Mouse (Mus musculus) neural tube, embryonic 15.5 days (tissue): ENCODE results near the gene Gm43518. TPM values are rescaled to one million over a fixed set of nuclear protein-coding genes. Genes with fewer than 3 reads are reported as not detected.

Source experiments
- ATAC-seq: fragments of 200-750 bp; cut with Nextera tagmentation; 2 replicates; pipeline ENCODE4 v1.8.0; 2017; ENCODE audit warnings: mild to moderate bottlenecking, moderate TSS enrichment, moderate library complexity; ENCODE audit not compliant: low FRiP score
- H3K27ac ChIP-seq: fragments of 300-500 bp; sonication (generic); replicated peaks from 2 replicates; pipeline ENCODE4 v1.5.1; 2015; ENCODE audit warnings: mild to moderate bottlenecking, inconsistent platforms
- H3K27me3 ChIP-seq: fragments of 300-500 bp; sonication (generic); replicated peaks from 2 replicates; pipeline ENCODE4 v1.6.1; 2015; ENCODE audit warnings: inconsistent platforms
- H3K36me3 ChIP-seq: fragments of 300-500 bp; sonication (generic); 2 replicates; pipeline ENCODE4 v1.6.1; 2015; ENCODE audit warnings: inconsistent platforms
- H3K4me1 ChIP-seq: fragments of 300-500 bp; sonication (generic); 2 replicates; pipeline ENCODE4 v1.6.1; 2015; ENCODE audit warnings: inconsistent platforms
- H3K4me2 ChIP-seq: fragments of 300-500 bp; sonication (generic); 2 replicates; pipeline ENCODE4 v1.6.1; 2015; ENCODE audit warnings: inconsistent platforms, mild to moderate bottlenecking, moderate library complexity
- H3K4me3 ChIP-seq: fragments of 300-500 bp; sonication (generic); replicated peaks from 2 replicates; pipeline ENCODE4 v1.5.1; 2015; ENCODE audit warnings: mild to moderate bottlenecking, inconsistent platforms
- H3K9ac ChIP-seq: fragments of 300-500 bp; sonication (generic); replicated peaks from 2 replicates; pipeline ENCODE4 v1.6.1; 2015; ENCODE audit warnings: mild to moderate bottlenecking, inconsistent platforms
- H3K9me3 ChIP-seq: fragments of 300-500 bp; sonication (generic); replicated peaks from 2 replicates; pipeline ENCODE4 v1.6.1; 2016; ENCODE audit warnings: inconsistent platforms
- WGBS: fragments of 180-500 bp; shearing (Covaris S2); methylation state at CpG from one replicate; pipeline ENCODE4 v1.1.7; 2015; ENCODE audit warnings: mixed read lengths; 5-methylcytosine and 5-hydroxymethylcytosine counted together
- polyA plus RNA-seq: library from polyadenylated mRNA; unstranded; fragments of >200 nt; fragmentation: Nextera tagmentation; extraction: Ambion mirVana; gene quantifications from 2 replicates; pipeline ENCODE4 v1.2.1, GENCODE M21; 2015

Gene Gm43518
- polyA plus RNA-seq = 4.3 and 5.9 TPM in 2 replicates

- peaks cover 62% of the 10 kb centered on the region for H3K36me3 ChIP-seq
Measured at GRCm38 (mm10) chr5:123927118-123927517, at the start of gene Gm43518. Gene Gm43518, plus strand, starts transcription at chr5:123927418.

GRCm38 (mm10) chr5:123878056-123878455 is 49.2 kb upstream of the Gm43518 start:
- Histone ChIP-seq H3K27me3 (no peaks in the 10 kb centered on the region), H3K36me3 (no peaks in the 10 kb centered on the region), H3K4me1 (no peaks in the 10 kb centered on the region), H3K4me2 (peak overlapping the region; percentile 27), H3K27ac (no peak overlapping the region), H3K4me3 (no peak overlapping the region), H3K9ac (no peak overlapping the region), H3K9me3 (no peaks in the 10 kb centered on the region)
- WGBS = 62% methylated on average over 14 of the region's 14 CpGs
- no peak for ATAC-seq

More at GRCm38 (mm10) chr5:123927118-123927517, at the start of gene Gm43518:
- H3K4me3 ChIP-seq = no peak within 1 kb of the TSS
- no peak within 1 kb of the TSS for H3K9ac ChIP-seq
- H3K9me3 ChIP-seq = no peaks in the 10 kb centered on the region
- no peak within 1 kb of the TSS for H3K27ac ChIP-seq
- 96% methylated on average over 9 of the region's 9 CpGs for WGBS
- H3K4me1 ChIP-seq = peaks cover 8% of the 10 kb centered on the region; the same call in 1 of the 2 replicates
- no peaks in the 10 kb centered on the region for H3K27me3 ChIP-seq
- no peak for ATAC-seq
- H3K4me2 ChIP-seq = no peak within 1 kb of the TSS

- no peak within 1 kb of the TSS for H3K9ac ChIP-seq
- H3K27ac ChIP-seq = no peak within 1 kb of the TSS
- no peaks in the 10 kb centered on the region for H3K27me3 ChIP-seq
- no peaks in the 10 kb centered on the region for H3K4me1 ChIP-seq
- ATAC-seq = no peak
- H3K9me3 ChIP-seq = no peaks in the 10 kb centered on the region
- 75% methylated on average over 12 of the region's 12 CpGs for WGBS
- H3K36me3 ChIP-seq = no peaks in the 10 kb centered on the region
- H3K4me3 ChIP-seq = no peak within 1 kb of the TSS
- peak within 1 kb of the TSS; percentile 19; the same call in 1 of the 2 replicates for H3K4me2 ChIP-seq
Measured at GRCm38 (mm10) chr5:123879928-123880327, 47.3 kb upstream of the Gm43518 start, which contains the start of gene Hcar1. Gene Hcar1, minus strand, starts transcription at chr5:123880020.

GRCm38 (mm10) chr5:123880778-123881177 is 46.4 kb upstream of the Gm43518 start:
- no peak overlapping the region for H3K4me3 ChIP-seq
- 80% methylated on average over 14 of the region's 14 CpGs for WGBS
- no peak for ATAC-seq
- H3K4me1 ChIP-seq = no peaks in the 10 kb centered on the region
- no peak overlapping the region for H3K9ac ChIP-seq
- H3K36me3 ChIP-seq = no peaks in the 10 kb centered on the region
- H3K27me3 ChIP-seq = no peaks in the 10 kb centered on the region
- no peak overlapping the region for H3K27ac ChIP-seq
- no peaks in the 10 kb centered on the region for H3K9me3 ChIP-seq
- no peak overlapping the region for H3K4me2 ChIP-seq

- no peak overlapping the region for H3K27ac ChIP-seq
- H3K9me3 ChIP-seq = no peaks in the 10 kb centered on the region
- H3K4me1 ChIP-seq = no peaks in the 10 kb centered on the region
- no peaks in the 10 kb centered on the region for H3K27me3 ChIP-seq
- H3K4me3 ChIP-seq = no peak overlapping the region
- no peak for ATAC-seq
- 79% methylated on average over 7 of the region's 7 CpGs for WGBS
- H3K36me3 ChIP-seq = no peaks in the 10 kb centered on the region
- no peak overlapping the region for H3K4me2 ChIP-seq
- H3K9ac ChIP-seq = no peak overlapping the region
Measured at GRCm38 (mm10) chr5:123883891-123884290, 43.3 kb upstream of the Gm43518 start.

- 82% methylated on average over 10 of the region's 10 CpGs for WGBS
- no peak for ATAC-seq
- Histone ChIP-seq H3K27ac (no peak overlapping the region), H3K4me3 (no peak overlapping the region), H3K4me1 (no peaks in the 10 kb centered on the region), H3K36me3 (no peaks in the 10 kb centered on the region), H3K9me3 (no peaks in the 10 kb centered on the region), H3K4me2 (no peak overlapping the region), H3K9ac (no peak overlapping the region), H3K27me3 (no peaks in the 10 kb centered on the region)
Measured at GRCm38 (mm10) chr5:123884332-123884731, 42.9 kb upstream of the Gm43518 start.

- Histone ChIP-seq H3K4me2 (no peak overlapping the region), H3K9me3 (no peaks in the 10 kb centered on the region), H3K36me3 (no peaks in the 10 kb centered on the region), H3K4me1 (no peaks in the 10 kb centered on the region), H3K27me3 (no peaks in the 10 kb centered on the region), H3K27ac (no peak overlapping the region), H3K9ac (no peak overlapping the region), H3K4me3 (no peak overlapping the region)
- 77% methylated on average over 3 of the region's 3 CpGs for whole genome bisulfite sequencing
- ATAC-seq = no peak
Measured at GRCm38 (mm10) chr5:123886365-123886764, 40.9 kb upstream of the Gm43518 start.

- H3K4me2 ChIP-seq = no peak overlapping the region
- H3K9ac ChIP-seq = no peak overlapping the region
- no peaks in the 10 kb centered on the region for H3K9me3 ChIP-seq
- WGBS = 79% methylated on average over 2 of the region's 2 CpGs
- no peak overlapping the region for H3K27ac ChIP-seq
- H3K27me3 ChIP-seq = no peaks in the 10 kb centered on the region
- no peak for ATAC-seq
- no peaks in the 10 kb centered on the region for H3K4me1 ChIP-seq
- no peaks in the 10 kb centered on the region for H3K36me3 ChIP-seq
- H3K4me3 ChIP-seq = no peak overlapping the region
Measured at GRCm38 (mm10) chr5:123890312-123890711, 36.9 kb upstream of the Gm43518 start.

- 78% methylated on average over 5 of the region's 5 CpGs for WGBS
- Histone ChIP-seq H3K4me3 (no peak overlapping the region), H3K27ac (no peak overlapping the region), H3K4me1 (no peaks in the 10 kb centered on the region), H3K9ac (no peak overlapping the region), H3K27me3 (no peaks in the 10 kb centered on the region), H3K9me3 (no peaks in the 10 kb centered on the region), H3K36me3 (no peaks in the 10 kb centered on the region), H3K4me2 (no peak overlapping the region)
- no peak for ATAC-seq
Measured at GRCm38 (mm10) chr5:123890987-123891386, 36.2 kb upstream of the Gm43518 start.

- Histone ChIP-seq H3K4me1 (no peaks in the 10 kb centered on the region), H3K9ac (no peak overlapping the region), H3K4me3 (no peak overlapping the region), H3K4me2 (no peak overlapping the region), H3K27me3 (no peaks in the 10 kb centered on the region), H3K36me3 (no peaks in the 10 kb centered on the region), H3K27ac (no peak overlapping the region), H3K9me3 (no peaks in the 10 kb centered on the region)
- WGBS = 58% methylated on average over 6 of the region's 6 CpGs
- ATAC-seq = no peak
Measured at GRCm38 (mm10) chr5:123891669-123892068, 35.5 kb upstream of the Gm43518 start.

GRCm38 (mm10) chr5:123893520-123893919 is 33.7 kb upstream of the Gm43518 start:
- Histone ChIP-seq H3K4me2 (no peak overlapping the region), H3K27ac (no peak overlapping the region), H3K4me1 (no peaks in the 10 kb centered on the region), H3K27me3 (no peaks in the 10 kb centered on the region), H3K9me3 (no peaks in the 10 kb centered on the region), H3K36me3 (no peaks in the 10 kb centered on the region), H3K4me3 (no peak overlapping the region), H3K9ac (no peak overlapping the region)
- WGBS = 95% methylated on average over 5 of the region's 5 CpGs
- no peak for ATAC-seq

- Histone ChIP-seq H3K4me3 (no peak overlapping the region), H3K4me2 (no peak overlapping the region), H3K27ac (no peak overlapping the region), H3K9ac (no peak overlapping the region), H3K4me1 (no peaks in the 10 kb centered on the region), H3K9me3 (no peaks in the 10 kb centered on the region), H3K36me3 (no peaks in the 10 kb centered on the region), H3K27me3 (no peaks in the 10 kb centered on the region)
- ATAC-seq = no peak
- WGBS = 89% methylated on average over 11 of the region's 11 CpGs
Measured at GRCm38 (mm10) chr5:123896395-123896794, 30.8 kb upstream of the Gm43518 start.

GRCm38 (mm10) chr5:123897352-123897751 is 29.9 kb upstream of the Gm43518 start:
- WGBS = 84% methylated on average over 13 of the region's 13 CpGs
- Histone ChIP-seq H3K4me3 (no peak overlapping the region), H3K9ac (no peak overlapping the region), H3K4me2 (no peak overlapping the region), H3K9me3 (no peaks in the 10 kb centered on the region), H3K4me1 (no peaks in the 10 kb centered on the region), H3K27ac (no peak overlapping the region), H3K36me3 (no peaks in the 10 kb centered on the region), H3K27me3 (no peaks in the 10 kb centered on the region)
- no peak for ATAC-seq
